Mouse (Mus musculus): Measurements from ENCODE around the gene Dock8.
A peak's percentile ranks its signal among the peaks of the same experiment; 100 is the strongest.
"Not testable (repeated sequence)": the region's sequence is repeated elsewhere in the genome, so short reads cannot be mapped to it uniquely, and the experiment has no call there.

The Dock8 gene

GRCm38 (mm10) chr19:25000153-25000552 is 819 bp downstream of the Dock8 start:
- no peak for DNase-seq (ENCODE audit: low spot score)

GRCm38 (mm10) chr19:25002032-25002431 is 2.7 kb downstream of the Dock8 start:
- DNase-seq (ENCODE audit: low spot score), result no peak

GRCm38 (mm10) chr19:25002828-25003227 is 3.5 kb downstream of the Dock8 start:
- no peak for DNase-seq (ENCODE audit: low spot score)

GRCm38 (mm10) chr19:25003810-25004209 is 4.5 kb downstream of the Dock8 start:
- DNase-seq (ENCODE audit: low spot score), result no peak

GRCm38 (mm10) chr19:25006686-25007085 is 7.4 kb downstream of the Dock8 start:
- no peak for DNase-seq (ENCODE audit: low spot score)

GRCm38 (mm10) chr19:25008509-25008908 is 9.2 kb downstream of the Dock8 start:
- DNase-seq (ENCODE audit: low spot score), result no peak

GRCm38 (mm10) chr19:25022766-25023165 is 23.4 kb downstream of the Dock8 start:
- DNase-seq (ENCODE audit: low spot score), result no peak

GRCm38 (mm10) chr19:25031765-25032164 is 32.4 kb downstream of the Dock8 start:
- no peak for DNase-seq (ENCODE audit: low spot score)

- DNase-seq (ENCODE audit: low spot score), result not testable (repeated sequence)
These were observed 33.7 kb downstream of the Dock8 start for GRCm38 (mm10) chr19:25033008-25033407.

GRCm38 (mm10) chr19:25035825-25036224 is 36.5 kb downstream of the Dock8 start:
- no peak for DNase-seq (ENCODE audit: low spot score)

GRCm38 (mm10) chr19:25036784-25037183 is 37.5 kb downstream of the Dock8 start:
- no peak for DNase-seq (ENCODE audit: low spot score)

- no peak for DNase-seq (ENCODE audit: low spot score)
These were observed 37.9 kb downstream of the Dock8 start for GRCm38 (mm10) chr19:25037249-25037648.

GRCm38 (mm10) chr19:25038293-25038692 is 39.0 kb downstream of the Dock8 start:
- DNase-seq (ENCODE audit: low spot score), result no peak

GRCm38 (mm10) chr19:25041209-25041608 is 41.9 kb downstream of the Dock8 start:
- peak; percentile 11 for DNase-seq (ENCODE audit: low spot score)

GRCm38 (mm10) chr19:25042973-25043372 is 43.6 kb downstream of the Dock8 start:
- no peak for DNase-seq (ENCODE audit: low spot score)

- no peak for DNase-seq (ENCODE audit: low spot score)
These were observed 44.7 kb downstream of the Dock8 start for GRCm38 (mm10) chr19:25044057-25044456.

- no peak for DNase-seq (ENCODE audit: low spot score)
These were observed 53.0 kb downstream of the Dock8 start for GRCm38 (mm10) chr19:25052355-25052754.

GRCm38 (mm10) chr19:25053152-25053551 is 53.8 kb downstream of the Dock8 start:
- no peak for DNase-seq (ENCODE audit: low spot score)

GRCm38 (mm10) chr19:25055025-25055424 is 55.7 kb downstream of the Dock8 start:
- no peak for DNase-seq (ENCODE audit: low spot score)

GRCm38 (mm10) chr19:25055559-25055958 is 56.2 kb downstream of the Dock8 start:
- no peak for DNase-seq (ENCODE audit: low spot score)

- no peak for DNase-seq (ENCODE audit: low spot score)
These were observed 56.9 kb downstream of the Dock8 start for GRCm38 (mm10) chr19:25056224-25056623.

- no peak for DNase-seq (ENCODE audit: low spot score)
These were observed 58.5 kb downstream of the Dock8 start for GRCm38 (mm10) chr19:25057826-25058225.

- no peak for DNase-seq (ENCODE audit: low spot score)
These were observed 60.6 kb downstream of the Dock8 start for GRCm38 (mm10) chr19:25059847-25060364.

GRCm38 (mm10) chr19:25060375-25060774 is 61.0 kb downstream of the Dock8 start:
- no peak for DNase-seq (ENCODE audit: low spot score)

Data from adipocyte (in vitro differentiated cells).